In the genomic region with DNA sequence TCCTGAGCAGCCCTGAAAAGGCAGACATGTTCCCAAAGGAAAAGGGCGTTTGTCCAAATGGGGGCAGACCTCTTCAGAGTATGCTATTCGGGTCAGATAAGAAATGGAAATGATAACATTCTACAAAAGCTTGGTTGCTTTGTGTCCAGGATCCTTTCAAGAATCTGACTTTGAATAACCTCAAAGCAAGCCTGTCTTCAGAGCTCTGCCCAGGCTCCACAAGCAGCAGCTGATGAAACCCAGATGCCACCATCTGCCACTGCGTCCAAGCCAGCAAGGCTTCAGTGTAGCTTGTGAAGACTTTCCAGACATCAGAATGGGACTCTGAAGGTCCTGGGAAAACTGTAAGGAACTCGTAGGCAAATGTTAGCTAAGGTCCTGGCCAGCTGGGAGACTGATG, we compare ENCODE assay signal across 12 mouse cellular contexts.
DNase-seq lines count a peak whose midpoint lies in the region; ATAC-seq lines count a peak whose summit lies in the region.
"Had no signal": no experiment of that assay in that cellular context is flagged by ENCODE, and none has a peak within 500 bp of the region (broad histone marks: within the 10 kb centered on the region; RNA-seq: fewer than 3 reads in every experiment).

No protein-coding gene starts in this region.

- DNase-seq in forebrain, embryonic 10.5 days (ENCODE audit: extremely low spot score, low spot score) = no peak
- no peak for DNase-seq in lung, postnatal 25 days (ENCODE audit: low spot score)
- no peak for DNase-seq in urinary bladder, postnatal 14 days (ENCODE audit: low spot score)
- DNase-seq: adrenal gland, adult 8-10 months; midbrain, embryonic 14.5 days had no signal

- no peaks in the 10 kb centered on the region for H3K36me3 ChIP-seq in forebrain, embryonic 15.5 days
- no peaks in the 10 kb centered on the region for H3K36me3 ChIP-seq in forebrain, embryonic 10.5 days (replicated peaks)
- H3K36me3 ChIP-seq in lung, embryonic 16.5 days (ENCODE audit: control insufficient read depth, insufficient read depth, low read length) = 0 out of 2 replicates have a peak, but pooled peaks cover 2% of the 10 kb centered on the region
- H3K36me3 ChIP-seq in heart, embryonic 14.5 days (ENCODE audit: control insufficient read depth, insufficient read depth, low read length) = no peaks in the 10 kb centered on the region

- H3K9ac ChIP-seq in forebrain, embryonic 15.5 days (replicated peaks) = no peak overlapping the region
- H3K9ac ChIP-seq in lung, embryonic 16.5 days (ENCODE audit: low read length) = no peak overlapping the region
- H3K9ac ChIP-seq in heart, embryonic 14.5 days (ENCODE audit: low read length) = no peak overlapping the region
- H3K9ac ChIP-seq: hindbrain, embryonic 14.5 days; liver, embryonic 14.5 days had no signal

- no peaks in the 10 kb centered on the region for H3K27me3 ChIP-seq in forebrain, embryonic 15.5 days
- H3K27me3 ChIP-seq in forebrain, embryonic 10.5 days (ENCODE audit: poor library complexity, severe bottlenecking) = peaks cover 5% of the 10 kb centered on the region
- H3K27me3 ChIP-seq in lung, embryonic 16.5 days (ENCODE audit: control insufficient read depth, insufficient read depth, low read depth, low read length) = no peaks in the 10 kb centered on the region
- H3K27me3 ChIP-seq in heart, embryonic 14.5 days (ENCODE audit: control insufficient read depth, insufficient read depth, low read length) = no peaks in the 10 kb centered on the region

- H3K4me3 ChIP-seq in forebrain, embryonic 15.5 days = no peak overlapping the region
- H3K4me3 ChIP-seq in forebrain, embryonic 10.5 days = no peak overlapping the region
- H3K4me3 ChIP-seq in lung, embryonic 16.5 days (ENCODE audit: low read length) = no peak overlapping the region
- no peak overlapping the region for H3K4me3 ChIP-seq in heart, embryonic 14.5 days (ENCODE audit: control insufficient read depth in 1 of 2, insufficient read depth in 1 of 2, low read depth in 1 of 2, low read length in 2 of 2)

- peaks cover 71% of the 10 kb centered on the region for H3K4me1 ChIP-seq in forebrain, embryonic 15.5 days
- peaks cover 23% of the 10 kb centered on the region for H3K4me1 ChIP-seq in forebrain, embryonic 10.5 days
- peaks cover 49% of the 10 kb centered on the region for H3K4me1 ChIP-seq in lung, embryonic 16.5 days (replicated peaks; ENCODE audit: control insufficient read depth, insufficient read depth, low read length)
- H3K4me1 ChIP-seq in heart, embryonic 14.5 days (ENCODE audit: control insufficient read depth in 2 of 2, insufficient read depth in 2 of 2, low read length in 2 of 2) = peaks cover 26 to 69% of the 10 kb centered on the region in 2 experiments

- ATAC-seq in forebrain, embryonic 15.5 days (replicated peaks) = peak; percentile 49
- peak; percentile 37; the same call in 1 of the 2 replicates for ATAC-seq in lung, embryonic 16.5 days (ENCODE audit: low read depth)
- peak; percentile 73 for ATAC-seq in heart, embryonic 14.5 days (ENCODE audit: insufficient number of reproducible peaks, insufficient read depth, low FRiP score, low read depth)
- no peak for ATAC-seq in frontal cortex, adult (ENCODE audit: low TSS enrichment)
- no peak for ATAC-seq in activated CD4-positive, CD25-positive, alpha-beta regulatory T cell, adult 4 months

- WGBS in forebrain, embryonic 15.5 days = 64% methylated on average over 4 of the region's 4 CpGs
- 77% methylated on average over 4 of the region's 4 CpGs for WGBS in forebrain, embryonic 10.5 days
- 31% methylated on average over 4 of the region's 4 CpGs for WGBS in lung, embryonic 16.5 days
- WGBS in heart, embryonic 14.5 days = 3% methylated on average over 4 of the region's 4 CpGs

- peak overlapping the region; percentile 41 for H3K27ac ChIP-seq in forebrain, embryonic 15.5 days (replicated peaks)
- no peak overlapping the region for H3K27ac ChIP-seq in forebrain, embryonic 10.5 days
- H3K27ac ChIP-seq in lung, embryonic 16.5 days (ENCODE audit: low read length) = no peak overlapping the region
- H3K27ac ChIP-seq in heart, embryonic 14.5 days (replicated peaks in 1 of 2; ENCODE audit: control insufficient read depth in 1 of 2, insufficient read depth in 1 of 2, low read depth in 2 of 2, low read length in 2 of 2) = peak overlapping the region; percentile 62 to 85
- H3K27ac ChIP-seq: hindbrain, embryonic 14.5 days; liver, embryonic 14.5 days had no signal

- H3K4me2 ChIP-seq in forebrain, embryonic 15.5 days (replicated peaks) = no peak overlapping the region
- H3K4me2 ChIP-seq in lung, embryonic 16.5 days (ENCODE audit: low read depth, low read length) = no peak overlapping the region
- peak overlapping the region; percentile 33 for H3K4me2 ChIP-seq in heart, embryonic 14.5 days (ENCODE audit: low read length)
- H3K4me2 ChIP-seq: hindbrain, embryonic 14.5 days had no signal

- no peaks in the 10 kb centered on the region for H3K9me3 ChIP-seq in forebrain, embryonic 15.5 days
- H3K9me3 ChIP-seq in forebrain, embryonic 10.5 days = no peaks in the 10 kb centered on the region
- H3K9me3 ChIP-seq in lung, embryonic 16.5 days (ENCODE audit: control insufficient read depth, low read length) = no peaks in the 10 kb centered on the region
- H3K9me3 ChIP-seq in heart, embryonic 14.5 days (ENCODE audit: control insufficient read depth, low read length) = no peaks in the 10 kb centered on the region

Comparison
In these comparisons a context has a peak if more than half of its experiments do, and no peak if none do; other contexts are left out.
1. H3K27ac ChIP-seq: peak in forebrain, embryonic 15.5 days (single experiment) and heart, embryonic 14.5 days (2 of 2); none in forebrain, embryonic 10.5 days (single experiment) and lung, embryonic 16.5 days (single experiment).
2. ATAC-seq: peak in forebrain, embryonic 15.5 days (single experiment), lung, embryonic 16.5 days (single experiment) and heart, embryonic 14.5 days (single experiment); none in frontal cortex, adult (single experiment) and activated CD4-positive, CD25-positive, alpha-beta regulatory T cell, adult 4 months (single experiment).